Mouse (Mus musculus): ENCODE data around the gene Rcbtb2. TPM values are rescaled to one million over a fixed set of nuclear protein-coding genes. Genes with fewer than 3 reads are reported as not detected.

Gene Rcbtb2
- total and polyA plus RNA-seq, 3 experiments: 34.1 to 49.0 (median 36.9) TPM

DNA sequence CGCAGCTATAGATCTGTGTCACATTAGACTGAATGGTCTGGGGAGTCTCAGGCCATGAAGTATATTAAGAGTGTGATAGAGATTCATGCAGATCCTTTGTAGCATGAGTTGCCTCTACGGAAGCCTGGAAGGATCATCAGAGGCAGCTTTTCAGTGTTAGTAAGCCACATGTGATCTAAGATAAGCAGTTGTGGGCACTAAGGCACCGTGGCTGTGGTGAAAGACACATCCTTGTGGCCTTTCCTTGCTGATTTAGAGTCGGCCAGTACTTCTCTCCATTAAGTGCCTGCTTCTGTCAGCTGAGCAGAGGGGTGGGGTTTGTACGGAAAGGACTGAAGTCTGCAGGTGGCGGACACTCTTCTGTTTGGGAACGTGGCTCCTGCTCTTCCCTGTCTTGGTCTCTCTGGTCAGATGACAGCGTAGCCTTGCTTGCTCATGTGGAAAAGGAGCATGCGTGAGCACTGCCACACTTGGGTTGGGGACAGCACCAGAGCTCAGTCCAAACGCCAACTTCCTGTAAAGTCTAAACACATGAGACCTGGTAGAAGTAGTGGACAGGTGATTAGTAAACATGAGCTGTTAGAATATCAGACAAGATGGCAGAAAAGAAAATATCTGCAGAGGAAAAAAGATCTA, 40.6 kb downstream of the Rcbtb2 start:
- peaks cover 8 to 29% of the 10 kb centered on the region in 2 experiments for H3K4me1 ChIP-seq (ENCODE audit: control insufficient read depth in 1 of 2, insufficient read depth in 2 of 2)

DNA sequence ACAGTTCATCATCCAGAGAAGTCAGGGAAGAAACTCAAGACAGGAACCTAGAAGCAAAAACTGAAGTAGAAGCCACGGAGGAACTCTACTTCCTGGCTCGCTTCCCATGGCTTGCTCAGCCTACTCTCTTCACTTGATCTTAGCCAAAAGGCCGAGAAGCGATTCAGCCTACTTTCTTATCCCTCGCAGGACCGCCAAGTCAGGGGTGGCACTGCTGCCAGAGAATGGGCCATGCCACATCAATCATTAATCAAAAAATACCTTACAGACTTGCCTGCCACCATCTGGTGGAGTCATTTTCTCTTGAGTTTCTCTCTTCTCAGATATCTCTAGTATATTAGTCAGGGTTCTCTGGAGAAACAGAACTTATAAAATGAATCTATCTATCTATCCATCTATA, 42.3 kb downstream of the Rcbtb2 start:
- no peak overlapping the region for H3K9ac ChIP-seq (ENCODE audit: insufficient read depth, low read depth)
- DNase-seq (ENCODE audit: extremely low read depth): no peak
- in situ Hi-C loops (cut with MboI; ENCODE audit: low pct_ligation_motif_present, low pct_unique_long_range_greater_than_20kb, low sequenced_read_pairs): no loop called here
- no peaks in the 10 kb centered on the region for H3K9me3 ChIP-seq (replicated peaks; ENCODE audit: low read length)
- H3K36me3 ChIP-seq (replicated peaks in 1 of 2; ENCODE audit: control insufficient read depth in 1 of 2, insufficient read depth in 1 of 2, low read length in 1 of 2): peaks cover 15 to 43% of the 10 kb centered on the region in 2 experiments
- no peak overlapping the region for H3K4me2 ChIP-seq (ENCODE audit: insufficient read depth, low read depth, poor library complexity, severe bottlenecking)
- no peak overlapping the region for H3K27ac ChIP-seq (ENCODE audit: insufficient read depth, low read depth)
- H3K4me1 ChIP-seq (ENCODE audit: control insufficient read depth in 1 of 2, insufficient read depth in 2 of 2): peaks cover 5 to 36% of the 10 kb centered on the region in 2 experiments
- H3K4me3 ChIP-seq (replicated peaks in 1 of 3; ENCODE audit: low read depth in 2 of 3, low read length in 2 of 3, poor library complexity in 1 of 3): no peak overlapping the region
- TF ChIP-seq RAD21 (IDR thresholded peaks at IDR 0.05; ENCODE audit: low read depth, low read length) (no peak; the same call in none of the 2 replicates), MXI1 (IDR thresholded peaks at IDR 0.05; ENCODE audit: low read depth, low read length) (no peak), CHD2 (IDR thresholded peaks at IDR 0.05; ENCODE audit: low read length) (no peak), TCF12 (IDR thresholded peaks at IDR 0.05; ENCODE audit: low read depth, low read length) (no peak), POLR2A (IDR thresholded peaks at IDR 0.05; ENCODE audit: low read depth, low read length) (no peak), CHD1 (IDR thresholded peaks at IDR 0.05; ENCODE audit: low read depth, low read length) (no peak), USF2 (conservative IDR thresholded peaks at IDR 0.05; ENCODE audit: low read depth, low read length) (no peak), MAX (IDR thresholded peaks at IDR 0.05; ENCODE audit: low read length) (no peak), E2F4 (IDR thresholded peaks at IDR 0.05; ENCODE audit: insufficient replicate concordance, low read depth, low read length) (no peak), KAT2A (IDR thresholded peaks at IDR 0.05; ENCODE audit: insufficient replicate concordance, low read length) (no peak)
- H3K27me3 ChIP-seq (replicated peaks): no peaks in the 10 kb centered on the region
- dilution Hi-C loops (cut with MboI; ENCODE audit: extremely low pct_ligation_motif_present, extremely low pct_unique_long_range_greater_than_20kb, low sequenced_read_pairs): no loop called here
- H3K79me2 ChIP-seq (replicated peaks; ENCODE audit: control insufficient read depth, extremely low read depth, insufficient read depth, poor library complexity, severe bottlenecking): no peaks in the 10 kb centered on the region

More for the DNA sequence above, 40.6 kb downstream of the Rcbtb2 start:
- no peaks in the 10 kb centered on the region for H3K79me2 ChIP-seq (replicated peaks; ENCODE audit: control insufficient read depth, extremely low read depth, insufficient read depth, poor library complexity, severe bottlenecking)
- dilution Hi-C loops (cut with MboI; ENCODE audit: extremely low pct_ligation_motif_present, extremely low pct_unique_long_range_greater_than_20kb, low sequenced_read_pairs) (no loop called here), in situ Hi-C loops (cut with MboI; ENCODE audit: low pct_ligation_motif_present, low pct_unique_long_range_greater_than_20kb, low sequenced_read_pairs) (no loop called here)
- H3K36me3 ChIP-seq (replicated peaks in 1 of 2; ENCODE audit: control insufficient read depth in 1 of 2, insufficient read depth in 1 of 2, low read length in 1 of 2): peaks cover 15 to 47% of the 10 kb centered on the region in 2 experiments
- no peak overlapping the region for H3K4me2 ChIP-seq (ENCODE audit: insufficient read depth, low read depth, poor library complexity, severe bottlenecking)
- H3K27me3 ChIP-seq (replicated peaks): no peaks in the 10 kb centered on the region
- H3K27ac ChIP-seq (ENCODE audit: insufficient read depth, low read depth): no peak overlapping the region
- peak; percentile 53 for DNase-seq (ENCODE audit: extremely low read depth)
- TF ChIP-seq CHD2 (IDR thresholded peaks at IDR 0.05; ENCODE audit: low read length) (no peak), JUN (IDR thresholded peaks at IDR 0.05; ENCODE audit: insufficient read depth, low read depth, low read length) (no peak), TCF12 (IDR thresholded peaks at IDR 0.05; ENCODE audit: low read depth, low read length) (peak; percentile 54; the same call in 1 of the 2 replicates), UBTF (IDR thresholded peaks at IDR 0.05; ENCODE audit: low read depth, low read length) (no peak), MAZ (IDR thresholded peaks at IDR 0.05; ENCODE audit: low read depth, low read length) (no peak), CHD1 (IDR thresholded peaks at IDR 0.05; ENCODE audit: low read depth, low read length) (no peak), IRF4 (IDR thresholded peaks at IDR 0.05; ENCODE audit: low read depth, low read length) (0 out of 2 replicates have a peak, but pooled peaks have one; percentile 8), NELFE (IDR thresholded peaks at IDR 0.05; ENCODE audit: low read depth, low read length) (no peak), E2F4 (IDR thresholded peaks at IDR 0.05; ENCODE audit: insufficient replicate concordance, low read depth, low read length) (no peak), GABPA (IDR thresholded peaks at IDR 0.05; ENCODE audit: insufficient replicate concordance, low read depth, low read length) (no peak), ZNF384 (IDR thresholded peaks at IDR 0.05; ENCODE audit: low read depth, low read length) (no peak), POLR2AphosphoS2 (IDR thresholded peaks at IDR 0.05; ENCODE audit: low read depth, low read length) (no peak), KAT2A (IDR thresholded peaks at IDR 0.05; ENCODE audit: insufficient replicate concordance, low read length) (no peak), BHLHE40 (IDR thresholded peaks at IDR 0.05; ENCODE audit: low read depth, low read length) (peak; percentile 76), MAX (IDR thresholded peaks at IDR 0.05; ENCODE audit: low read length) (0 out of 2 replicates have a peak, but pooled peaks have one; percentile 21), MEF2A (IDR thresholded peaks at IDR 0.05; ENCODE audit: borderline replicate concordance, low read depth, low read length) (no peak), MAFK (IDR thresholded peaks at IDR 0.05; ENCODE audit: insufficient replicate concordance, low read length) (no peak), JUND (conservative IDR thresholded peaks at IDR 0.05; ENCODE audit: low read depth, low read length) (no peak), HCFC1 (IDR thresholded peaks at IDR 0.05; ENCODE audit: low read depth, low read length) (peak; percentile 20; the same call in 1 of the 2 replicates), ZKSCAN1 (IDR thresholded peaks at IDR 0.05; ENCODE audit: borderline replicate concordance, low read depth, low read length) (no peak), TBP (conservative IDR thresholded peaks at IDR 0.05; ENCODE audit: low read depth, low read length) (no peak), ELF1 (IDR thresholded peaks at IDR 0.05; ENCODE audit: low read depth, low read length) (peak; percentile 52; the same call in 1 of the 2 replicates), MYC (IDR thresholded peaks at IDR 0.05; ENCODE audit: low read depth, low read length) (0 out of 2 replicates have a peak, but pooled peaks have one; percentile 46), ZC3H11A (IDR thresholded peaks at IDR 0.05; ENCODE audit: low read depth, low read length) (no peak), SIN3A (IDR thresholded peaks at IDR 0.05; ENCODE audit: low read length) (no peak), ZMIZ1 (IDR thresholded peaks at IDR 0.05; ENCODE audit: low read depth, low read length) (no peak), MXI1 (IDR thresholded peaks at IDR 0.05; ENCODE audit: low read depth, low read length) (peak; percentile 45; the same call in 1 of the 2 replicates), CTCF (conservative IDR thresholded peaks at IDR 0.05 in 1 of 2, IDR thresholded peaks at IDR 0.05 in 1 of 2; ENCODE audit: low read depth in 2 of 2, low read length in 2 of 2) (no peak), USF2 (conservative IDR thresholded peaks at IDR 0.05; ENCODE audit: low read depth, low read length) (no peak), POLR2A (IDR thresholded peaks at IDR 0.05; ENCODE audit: low read depth, low read length) (no peak), RCOR1 (conservative IDR thresholded peaks at IDR 0.05; ENCODE audit: low read depth, low read length) (no peak), RAD21 (IDR thresholded peaks at IDR 0.05; ENCODE audit: low read depth, low read length) (no peak), PAX5 (IDR thresholded peaks at IDR 0.05; ENCODE audit: low read length) (no peak), USF1 (IDR thresholded peaks at IDR 0.05; ENCODE audit: low read depth, low read length) (no peak), NRF1 (IDR thresholded peaks at IDR 0.05; ENCODE audit: low read depth, low read length) (peak; percentile 72), ETS1 (conservative IDR thresholded peaks at IDR 0.05; ENCODE audit: low read depth, low read length) (peak; percentile 49), SMC3 (IDR thresholded peaks at IDR 0.05; ENCODE audit: low read depth, low read length) (no peak), EP300 (IDR thresholded peaks at IDR 0.05; ENCODE audit: low read length) (no peak)
- H3K4me3 ChIP-seq (replicated peaks in 1 of 3; ENCODE audit: low read depth in 2 of 3, low read length in 2 of 3, poor library complexity in 1 of 3): no peak overlapping the region
- no peak overlapping the region for H3K9ac ChIP-seq (ENCODE audit: insufficient read depth, low read depth)
- no peaks in the 10 kb centered on the region for H3K9me3 ChIP-seq (replicated peaks; ENCODE audit: low read length)

Data from CH12.LX (cell line).